Mouse (Mus musculus): Measurements from ENCODE around the gene Epha7. TPM values are rescaled to one million over a fixed set of nuclear protein-coding genes. Genes with fewer than 3 reads are reported as not detected.

The Epha7 gene
- polyA plus RNA-seq, 1 experiment = 0.07 TPM

GRCm38 (mm10) chr4:29010333-29010732, 197.4 kb downstream of the Epha7 start:
- H3K36me3 ChIP-seq (replicated peaks; ENCODE audit: low read length) = no peaks in the 10 kb centered on the region
- H3K4me3 ChIP-seq (replicated peaks) = no peak overlapping the region
- no peak for TF ChIP-seq FLI1 (IDR thresholded peaks at IDR 0.05; ENCODE audit: low read length)
- TF ChIP-seq GATA1 (IDR thresholded peaks at IDR 0.05; ENCODE audit: borderline replicate concordance, low read length) = no peak
- no peaks in the 10 kb centered on the region for H3K9me3 ChIP-seq
- no peaks in the 10 kb centered on the region for H3K4me1 ChIP-seq
- H3K27me3 ChIP-seq (replicated peaks) = no peaks in the 10 kb centered on the region

All from megakaryocyte, embryonic 14.5 days (primary cell).